Mouse (Mus musculus) layer of hippocampus, adult 11-12 months (tissue): ENCODE data around the gene Amotl1.
"Not testable (repeated sequence)": the region's sequence is repeated elsewhere in the genome, so short reads cannot be mapped to it uniquely, and the experiment has no call there.

ENCODE experiments used
- DNase-seq: peaks from one replicate; pipeline ENCODE4 v3.0.0; 2022; ENCODE audit warnings: low spot score

Gene Amotl1

GRCm38 (mm10) chr9:14603475-14603874 is 41.4 kb downstream of the Amotl1 start:
- no peak for DNase-seq

GRCm38 (mm10) chr9:14599799-14600198 is 45.1 kb downstream of the Amotl1 start:
- DNase-seq, result no peak

GRCm38 (mm10) chr9:14598157-14598556 is 46.7 kb downstream of the Amotl1 start:
- no peak for DNase-seq

- DNase-seq, result no peak
Measured at GRCm38 (mm10) chr9:14597429-14597828, 47.4 kb downstream of the Amotl1 start.

GRCm38 (mm10) chr9:14596858-14597257 is 48.0 kb downstream of the Amotl1 start:
- no peak for DNase-seq

- peak; percentile 65 for DNase-seq
Measured at GRCm38 (mm10) chr9:14596427-14596826, 48.4 kb downstream of the Amotl1 start.

GRCm38 (mm10) chr9:14595893-14596292 is 49.0 kb downstream of the Amotl1 start:
- no peak for DNase-seq

GRCm38 (mm10) chr9:14593880-14594279 is 51.0 kb downstream of the Amotl1 start:
- DNase-seq, result no peak

- no peak for DNase-seq
Measured at GRCm38 (mm10) chr9:14590666-14591065, 54.2 kb downstream of the Amotl1 start.

- no peak for DNase-seq
Measured at GRCm38 (mm10) chr9:14588690-14589089, 56.2 kb downstream of the Amotl1 start.

GRCm38 (mm10) chr9:14585702-14586101 is 59.2 kb downstream of the Amotl1 start:
- no peak for DNase-seq

- DNase-seq, result no peak
Measured at GRCm38 (mm10) chr9:14578960-14579359, 65.9 kb downstream of the Amotl1 start.

GRCm38 (mm10) chr9:14576359-14576758 is 68.5 kb downstream of the Amotl1 start:
- not testable (repeated sequence) for DNase-seq

GRCm38 (mm10) chr9:14574760-14575399 is 70.0 kb downstream of the Amotl1 start:
- no peak for DNase-seq

GRCm38 (mm10) chr9:14569175-14569975 is 75.5 kb downstream of the Amotl1 start:
- no peak for DNase-seq

GRCm38 (mm10) chr9:14568487-14568886 is 76.4 kb downstream of the Amotl1 start:
- DNase-seq, result no peak

- no peak for DNase-seq
Measured at GRCm38 (mm10) chr9:14564486-14564885, 80.4 kb downstream of the Amotl1 start.

- no peak for DNase-seq
Measured at GRCm38 (mm10) chr9:14563351-14563750, 81.5 kb downstream of the Amotl1 start.

GRCm38 (mm10) chr9:14560545-14560944 is 84.3 kb downstream of the Amotl1 start:
- no peak for DNase-seq

GRCm38 (mm10) chr9:14559996-14560395 is 84.9 kb downstream of the Amotl1 start:
- no peak for DNase-seq

- DNase-seq, result peak; percentile 28
Measured at GRCm38 (mm10) chr9:14559430-14559829, 85.4 kb downstream of the Amotl1 start.

GRCm38 (mm10) chr9:14558332-14558731 is 86.5 kb downstream of the Amotl1 start:
- DNase-seq, result no peak

- no peak for DNase-seq
Measured at GRCm38 (mm10) chr9:14548366-14548761, 96.5 kb downstream of the Amotl1 start.
